Mouse (Mus musculus): ENCODE measurements around the gene Wipf2.
A peak's percentile ranks its signal among the peaks of the same experiment; 100 is the strongest.

Wipf2 gene

DNA sequence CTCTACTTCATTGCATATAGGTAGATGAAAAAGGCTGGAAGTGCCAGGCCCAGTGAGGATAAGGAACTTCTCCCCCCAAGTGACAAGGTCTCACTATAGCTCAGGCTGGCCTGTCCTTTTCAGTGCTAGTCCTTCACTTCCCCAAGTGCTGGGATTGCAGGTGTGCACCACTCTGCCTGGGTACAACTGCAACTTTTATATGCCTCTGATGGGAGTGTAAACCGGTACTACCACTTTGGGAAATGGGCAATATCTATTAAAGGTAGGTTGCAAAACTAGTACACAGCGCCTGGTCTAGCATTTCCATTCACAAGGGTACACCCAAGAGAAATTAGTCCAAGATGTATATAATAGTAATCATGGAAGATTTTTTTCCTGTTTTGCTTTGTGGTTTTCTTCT, 8.8 kb upstream of the Wipf2 start:
- DNase-seq: no peak

GRCm38 (mm10) chr11:98858759-98859731, 4.4 kb upstream of the Wipf2 start:
- peak; percentile 91 to 94 for DNase-seq

DNA sequence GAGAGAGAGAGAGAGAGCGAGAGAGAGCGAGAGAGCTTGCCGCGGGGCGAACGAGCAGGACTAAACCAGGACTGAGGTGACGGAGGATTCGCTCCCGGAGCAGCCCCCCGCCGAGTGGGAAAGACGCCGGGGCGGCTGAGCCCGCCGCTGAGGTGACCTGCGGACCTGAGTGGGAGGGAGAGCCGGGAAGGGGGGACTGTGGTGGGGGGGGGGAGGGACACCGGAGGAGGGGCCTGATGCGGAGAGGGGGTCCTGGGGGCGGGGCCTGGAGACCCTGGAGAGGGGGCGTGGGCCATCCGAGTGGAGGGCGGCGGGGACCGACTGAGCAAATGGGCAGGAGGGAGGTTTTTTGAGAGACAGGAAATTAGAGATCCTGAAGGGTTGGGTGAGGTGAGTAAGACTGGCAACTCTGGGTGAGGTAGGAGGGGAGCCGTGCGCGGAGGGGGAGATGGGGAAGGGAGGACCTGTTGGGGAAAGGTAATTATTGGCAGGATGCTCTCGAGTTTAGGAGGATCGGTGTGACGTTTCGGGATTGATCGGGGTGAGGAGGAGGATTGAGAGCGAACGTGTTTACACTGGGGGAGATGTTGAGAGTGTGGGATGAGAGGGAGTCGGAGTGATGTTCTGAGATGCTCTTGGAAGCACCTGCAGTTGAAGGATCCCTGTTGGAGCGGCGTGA, 452 bp downstream of the Wipf2 start:
- DNase-seq: no peak

DNA sequence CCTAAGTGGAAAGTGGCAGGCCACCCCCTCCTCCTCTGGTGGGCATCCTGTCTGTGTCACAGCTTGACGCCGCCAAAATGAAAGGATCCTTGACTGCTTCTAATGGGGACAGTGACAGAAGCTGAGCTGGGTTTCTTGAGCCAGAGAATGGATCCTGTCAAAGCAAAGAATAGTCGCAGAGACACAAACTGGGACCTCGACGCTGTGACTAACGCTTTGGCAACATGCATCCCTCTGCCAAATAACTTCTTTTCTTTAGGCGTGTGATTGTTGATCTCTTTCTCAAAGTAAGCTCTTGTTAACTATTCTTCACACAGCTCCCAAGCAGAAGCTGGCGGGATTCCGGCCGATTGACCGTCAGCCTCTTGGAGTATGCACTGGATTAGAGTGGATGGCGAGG, 3.9 kb downstream of the Wipf2 start:
- DNase-seq: peak in 1 of 2 experiments; percentile 46

DNA sequence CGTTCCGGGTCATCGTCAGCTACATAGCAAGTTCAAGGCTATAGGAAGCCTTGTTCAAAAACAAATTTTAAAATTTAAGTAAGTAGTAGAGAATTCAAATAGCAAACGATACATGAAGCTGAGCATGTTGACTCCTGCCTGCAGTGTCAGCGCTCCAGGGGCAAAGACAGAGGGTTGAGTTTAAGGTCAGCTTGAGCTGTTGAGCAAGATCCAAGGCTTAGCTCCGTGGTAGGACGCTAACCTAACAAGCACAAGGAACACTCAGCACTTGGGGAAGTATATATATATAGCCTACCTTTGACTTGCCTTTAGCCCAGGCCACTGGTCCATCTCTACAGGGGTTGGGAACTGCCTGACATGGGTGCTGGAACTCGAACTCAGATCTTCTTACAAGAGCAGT, 6.5 kb downstream of the Wipf2 start:
- no peak for DNase-seq

- DNase-seq: no peak
Observed at GRCm38 (mm10) chr11:98870791-98871190, 7.4 kb downstream of the Wipf2 start.

- no peak for DNase-seq
Observed at GRCm38 (mm10) chr11:98871416-98871815, 8.0 kb downstream of the Wipf2 start.

DNA sequence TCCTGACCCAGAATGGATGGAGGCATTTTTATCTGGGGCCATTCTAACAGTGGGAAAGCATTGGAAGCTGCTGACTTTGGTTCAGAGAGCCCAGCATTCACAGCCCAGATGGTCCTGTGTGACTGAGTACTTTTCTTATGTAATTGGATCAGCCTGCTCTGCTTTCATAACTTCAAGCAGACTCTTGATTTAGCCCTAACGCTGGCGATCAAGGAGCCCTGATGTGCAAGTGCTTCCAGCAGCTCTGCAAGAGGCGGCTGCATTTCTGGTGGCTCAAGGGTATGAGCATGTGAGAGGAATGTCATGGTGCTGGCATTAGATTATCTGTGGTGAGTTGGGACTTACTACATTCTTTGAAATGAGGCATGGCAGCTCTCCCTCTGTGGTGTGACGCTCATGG, 8.6 kb downstream of the Wipf2 start:
- DNase-seq: peak; percentile 57 to 60

GRCm38 (mm10) chr11:98873900-98874299, 10.5 kb downstream of the Wipf2 start:
- peak in 1 of 2 experiments; percentile 39 for DNase-seq

GRCm38 (mm10) chr11:98877001-98877400, 13.6 kb downstream of the Wipf2 start:
- DNase-seq: no peak

DNA sequence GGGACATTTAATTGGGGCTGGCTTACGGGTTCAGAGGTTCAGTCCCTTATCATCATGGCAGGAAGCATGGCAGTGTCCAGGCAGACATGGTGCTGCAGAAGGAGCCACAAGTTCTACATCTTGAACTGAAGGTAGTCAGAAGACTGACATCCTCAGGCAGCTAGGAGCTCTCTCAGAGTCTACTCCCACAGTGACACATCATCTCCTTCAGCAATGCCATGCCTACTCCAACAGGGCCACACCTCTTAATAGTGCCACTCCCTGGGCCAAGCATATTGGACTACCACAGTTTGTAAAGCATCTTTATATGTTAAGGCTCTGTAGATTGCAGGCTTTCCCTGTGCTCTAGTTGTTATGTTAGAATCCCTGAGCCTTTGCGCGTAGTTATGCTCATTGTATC, 24.3 kb downstream of the Wipf2 start:
- DNase-seq: no peak

GRCm38 (mm10) chr11:98889077-98889476, 25.6 kb downstream of the Wipf2 start:
- no peak for DNase-seq

DNA sequence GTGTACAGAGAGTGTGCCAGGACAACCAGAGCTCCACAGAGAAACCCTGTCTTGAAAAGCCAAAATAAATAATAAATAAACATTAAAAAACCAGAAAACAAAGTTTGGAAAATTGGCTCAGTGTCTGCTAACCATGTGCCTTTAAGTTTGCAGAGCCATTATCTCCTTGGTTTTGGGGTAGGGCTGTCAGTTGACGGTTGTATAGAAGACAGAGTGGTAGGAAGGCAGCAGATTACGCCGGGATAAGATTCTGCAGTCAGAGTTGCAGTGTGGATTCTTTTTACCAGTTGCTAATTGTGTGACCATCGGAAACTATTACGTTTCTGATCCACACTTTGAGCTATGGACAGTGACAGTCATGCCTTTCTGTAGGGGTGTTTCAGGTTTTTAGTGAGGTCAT, 26.5 kb downstream of the Wipf2 start:
- no peak for DNase-seq

GRCm38 (mm10) chr11:98892426-98892825, 29.0 kb downstream of the Wipf2 start:
- DNase-seq: no peak

- DNase-seq: no peak
Observed at GRCm38 (mm10) chr11:98900529-98901125, 37.2 kb downstream of the Wipf2 start.

- DNase-seq: no peak
Observed at GRCm38 (mm10) chr11:98902621-98903245, 39.3 kb downstream of the Wipf2 start.

DNA sequence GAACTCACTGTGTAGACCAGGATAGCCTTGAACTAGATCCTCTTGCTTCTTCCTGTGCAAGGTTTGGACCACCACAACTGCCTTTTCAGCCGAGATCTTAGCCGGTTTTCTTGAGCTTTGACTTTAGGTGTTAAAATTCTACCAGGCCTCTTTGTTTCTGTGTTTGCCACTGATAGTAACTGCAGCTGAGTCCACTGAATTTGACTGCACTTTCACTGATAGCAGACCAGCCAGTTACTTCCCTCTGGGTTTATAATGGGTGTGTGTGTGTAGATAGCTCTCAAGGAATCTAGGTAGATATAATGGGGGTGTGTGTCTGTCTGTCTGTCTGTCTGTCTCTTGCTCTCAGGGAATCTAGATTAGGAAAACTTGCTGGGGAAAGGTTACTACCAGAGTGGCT, 41.1 kb downstream of the Wipf2 start:
- DNase-seq: no peak

DNA sequence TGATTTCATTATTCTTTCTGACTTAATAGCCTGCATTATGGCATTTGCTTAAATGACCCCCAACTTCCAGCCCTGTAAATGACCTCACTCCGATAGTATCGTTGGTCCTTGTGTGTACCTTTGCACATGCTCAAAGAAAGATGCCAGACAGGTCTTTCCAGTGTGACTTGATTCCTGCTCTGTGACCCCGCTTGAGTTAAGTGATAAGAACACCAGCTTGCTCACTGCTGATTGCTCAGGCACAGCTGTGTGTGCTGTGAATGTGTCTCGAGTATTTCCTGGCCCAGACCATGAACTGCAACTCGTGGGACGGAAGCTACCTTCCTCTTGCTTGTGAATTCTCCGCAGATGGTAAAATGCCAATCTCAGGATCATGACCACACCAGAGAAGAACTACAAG, 41.6 kb downstream of the Wipf2 start:
- no peak for DNase-seq

DNA sequence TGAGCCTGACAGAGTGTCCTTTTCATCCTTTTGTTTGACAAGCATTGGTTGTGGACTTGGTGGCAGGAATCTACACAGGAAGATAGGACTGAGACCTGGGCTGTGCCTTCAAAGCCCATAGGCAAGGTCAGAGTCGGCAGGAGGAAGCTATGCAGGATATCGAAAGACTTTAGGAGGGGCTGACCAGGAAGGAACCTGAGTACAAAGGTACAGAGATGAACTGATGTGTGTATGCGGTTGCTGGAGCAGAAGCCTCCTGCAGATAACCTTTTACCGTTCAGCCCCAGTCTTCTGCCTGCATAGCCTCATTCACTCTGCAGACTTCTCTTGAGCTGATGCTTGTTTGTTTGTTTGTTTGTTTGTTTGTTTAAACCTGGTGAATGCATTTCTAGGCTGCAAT, 42.1 kb downstream of the Wipf2 start:
- no peak for DNase-seq

DNA sequence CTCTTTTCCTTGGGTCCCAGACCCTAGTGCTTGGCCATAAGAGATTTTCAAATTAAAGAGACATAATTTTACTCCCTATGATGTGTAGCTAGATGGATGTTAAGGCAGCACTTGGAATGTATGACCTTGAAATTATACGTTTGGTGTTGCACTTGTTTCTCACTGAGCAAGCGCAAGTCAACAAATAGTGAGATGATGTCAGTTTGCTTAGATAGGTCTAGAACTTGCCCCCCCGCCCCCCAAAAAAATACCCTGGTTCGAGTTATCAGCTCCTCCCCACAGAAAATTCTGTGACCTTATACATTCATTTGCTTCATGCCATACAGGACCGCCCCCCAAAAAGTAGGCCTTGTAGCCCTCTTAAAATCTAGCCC, 43.6 kb downstream of the Wipf2 start:
- DNase-seq: no peak

DNA sequence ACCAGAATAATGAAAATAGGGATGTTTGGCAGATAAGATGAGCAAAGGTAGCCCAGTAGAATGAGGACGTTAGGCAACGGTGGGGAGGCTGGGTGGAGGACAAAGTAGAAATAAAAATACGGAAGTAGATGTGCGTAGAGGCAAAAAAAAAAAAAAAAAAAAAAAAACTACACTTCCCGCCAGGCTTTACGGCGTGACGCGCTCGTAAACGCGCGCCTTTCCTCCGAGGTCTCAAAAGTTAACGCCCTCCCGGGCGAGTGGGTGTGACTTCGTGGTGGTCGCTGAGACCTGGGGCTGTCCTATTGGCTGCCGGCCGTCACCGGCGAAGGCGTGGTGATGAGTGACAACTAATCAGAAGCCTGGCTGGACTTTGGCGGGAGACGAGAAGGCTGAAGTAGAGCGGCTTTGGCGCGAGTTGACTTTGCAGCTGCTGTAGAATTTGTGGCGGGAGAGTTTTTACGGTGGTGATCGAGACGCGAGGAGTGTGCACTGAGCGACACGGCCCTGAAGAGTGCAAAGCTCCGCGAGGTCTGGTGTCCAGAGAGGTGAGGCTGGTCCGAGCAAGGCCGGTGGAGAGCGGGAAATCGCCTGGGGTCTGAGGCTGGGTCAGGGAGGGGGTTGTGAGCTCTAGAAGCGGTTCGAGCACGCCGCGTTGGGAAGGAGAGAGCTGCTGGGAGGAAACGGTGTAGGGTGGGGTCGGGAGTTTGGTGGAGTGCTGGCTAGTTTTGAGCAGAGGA, 44.2 kb downstream of the Wipf2 start, which contains the start of gene Cdc6:
Gene Cdc6, plus strand, starts transcription at position 365 of the 737 bp plus-strand sequence.
- peak; percentile 88 to 94 for DNase-seq

- DNase-seq: peak; percentile 49 to 79
Observed at GRCm38 (mm10) chr11:98909654-98910053, 46.2 kb downstream of the Wipf2 start.

All from cerebellum, postnatal 25 days (tissue).